Mouse (Mus musculus) ES-E14 (cell line): ENCODE data around the gene Gm20479.

Source experiments
- CHD2 ChIP-seq: IDR thresholded peaks from 2 replicates; pipeline ENCODE4 v1.6.1; 2014; ENCODE audit warnings: mild to moderate bottlenecking, low read depth, low read length, inconsistent platforms
- HCFC1 ChIP-seq: IDR thresholded peaks from 2 replicates; pipeline ENCODE4 v1.6.1; 2012; ENCODE audit warnings: low read length, inconsistent platforms, borderline replicate concordance; ENCODE audit not compliant: insufficient read depth
- MAFK ChIP-seq: IDR thresholded peaks from 2 replicates; pipeline ENCODE4 v1.6.1; 2014; ENCODE audit warnings: mild to moderate bottlenecking, low read depth, low read length, inconsistent platforms; ENCODE audit not compliant: insufficient read depth
- ZC3H11A ChIP-seq: IDR thresholded peaks from 2 replicates; pipeline ENCODE4 v1.6.1; 2012; ENCODE audit warnings: low read depth, mild to moderate bottlenecking, inconsistent platforms, low read length, borderline replicate concordance
- ZNF384 ChIP-seq: IDR thresholded peaks from 2 replicates; pipeline ENCODE4 v1.6.1; 2012; ENCODE audit warnings: low read depth, low read length, inconsistent platforms

DNA sequence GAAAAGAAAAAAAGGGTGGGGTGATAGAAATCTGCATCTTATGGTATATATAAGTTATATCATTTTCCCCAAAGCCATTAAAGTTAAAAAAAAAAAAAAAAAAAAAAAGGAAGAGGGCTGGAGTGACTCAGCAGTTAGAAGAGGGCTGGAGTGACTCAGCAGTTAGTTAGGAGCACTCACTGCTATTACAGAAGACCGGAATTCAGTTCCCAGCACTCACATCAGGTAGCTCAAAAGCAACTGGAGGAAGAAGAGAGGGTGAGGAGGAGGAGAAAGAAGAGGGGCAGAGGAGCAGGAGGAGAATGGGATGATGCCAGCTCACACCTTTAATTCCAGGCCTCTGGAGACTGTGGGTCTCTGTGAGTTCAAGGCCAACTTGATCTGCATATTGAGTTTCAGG is 26.0 kb upstream of the Gm20479 start:
- no peak for TF ChIP-seq HCFC1
- peak; percentile 98 for TF ChIP-seq MAFK
- no peak for TF ChIP-seq ZC3H11A
- no peak for TF ChIP-seq CHD2
- peak; percentile 95 for TF ChIP-seq ZNF384
